Mouse (Mus musculus): Measurements from ENCODE around the gene Ism2. TPM values are rescaled to one million over a fixed set of nuclear protein-coding genes. Genes with fewer than 3 reads are reported as not detected.
A peak's percentile ranks its signal among the peaks of the same experiment; 100 is the strongest.

The Ism2 gene
- 0.98 and 1.1 TPM in 2 replicates for polyA plus RNA-seq (2015; fragmentation: Nextera tagmentation; extraction: Ambion mirVana)

- Histone ChIP-seq H3K4me3 (replicated peaks) (peak within 1 kb of the TSS; percentile 73), H3K4me1 (peaks cover 15% of the 10 kb centered on the region), H3K4me2 (peak within 1 kb of the TSS; percentile 97), H3K9ac (peak within 1 kb of the TSS; percentile 67), H3K36me3 (no peaks in the 10 kb centered on the region), H3K27ac (no peak within 1 kb of the TSS), H3K27me3 (peaks cover 37% of the 10 kb centered on the region), H3K9me3 (replicated peaks) (no peaks in the 10 kb centered on the region)
- peak; percentile 86 for ATAC-seq (replicated peaks; ENCODE audit: low FRiP score)
- under 1% methylated on average over 86 of the region's 86 CpGs for WGBS
These were observed at the start of gene Ism2 for GRCm38 (mm10) chr12:87299657-87300440. Gene Ism2 (minus strand): TSS chr12:87299705.

GRCm38 (mm10) chr12:87348029-87348428 lies 48.5 kb upstream of the Ism2 start:
- WGBS = 73% methylated on average over 2 of the region's 2 CpGs
- H3K4me3 ChIP-seq (replicated peaks) = no peak overlapping the region
- H3K27ac ChIP-seq = no peak overlapping the region
- ATAC-seq (replicated peaks; ENCODE audit: low FRiP score) = no peak
- H3K4me2 ChIP-seq = no peak overlapping the region
- no peak overlapping the region for H3K9ac ChIP-seq
- peaks cover 28% of the 10 kb centered on the region for H3K36me3 ChIP-seq
- H3K9me3 ChIP-seq (replicated peaks) = no peaks in the 10 kb centered on the region
- H3K27me3 ChIP-seq = no peaks in the 10 kb centered on the region
- no peaks in the 10 kb centered on the region for H3K4me1 ChIP-seq

GRCm38 (mm10) chr12:87347511-87347910 lies 48.0 kb upstream of the Ism2 start:
- WGBS = 83% methylated on average over 2 of the region's 2 CpGs
- Histone ChIP-seq H3K27ac (no peak overlapping the region), H3K9ac (no peak overlapping the region), H3K4me3 (replicated peaks) (no peak overlapping the region), H3K36me3 (peaks cover 26% of the 10 kb centered on the region), H3K27me3 (no peaks in the 10 kb centered on the region), H3K4me2 (no peak overlapping the region), H3K4me1 (no peaks in the 10 kb centered on the region), H3K9me3 (replicated peaks) (no peaks in the 10 kb centered on the region)
- ATAC-seq (replicated peaks; ENCODE audit: low FRiP score) = no peak

- Histone ChIP-seq H3K27me3 (no peaks in the 10 kb centered on the region), H3K9me3 (replicated peaks) (no peaks in the 10 kb centered on the region), H3K4me2 (no peak overlapping the region), H3K27ac (no peak overlapping the region), H3K4me1 (no peaks in the 10 kb centered on the region), H3K9ac (no peak overlapping the region), H3K36me3 (peaks cover 51% of the 10 kb centered on the region), H3K4me3 (replicated peaks) (no peak overlapping the region)
- ATAC-seq (replicated peaks; ENCODE audit: low FRiP score) = no peak
These were observed 43.6 kb upstream of the Ism2 start for GRCm38 (mm10) chr12:87343084-87343605.

- H3K36me3 ChIP-seq = peaks cover 41% of the 10 kb centered on the region
- no peak overlapping the region for H3K27ac ChIP-seq
- 85% methylated on average over 4 of the region's 4 CpGs for WGBS
- H3K4me2 ChIP-seq = no peak overlapping the region
- no peak for ATAC-seq (replicated peaks; ENCODE audit: low FRiP score)
- H3K9ac ChIP-seq = no peak overlapping the region
- H3K4me1 ChIP-seq = no peaks in the 10 kb centered on the region
- no peaks in the 10 kb centered on the region for H3K9me3 ChIP-seq (replicated peaks)
- H3K27me3 ChIP-seq = no peaks in the 10 kb centered on the region
- H3K4me3 ChIP-seq (replicated peaks) = no peak overlapping the region
These were observed 38.6 kb upstream of the Ism2 start for GRCm38 (mm10) chr12:87338082-87338481.

- H3K4me1 ChIP-seq = 0 out of 2 replicates have a peak, but pooled peaks cover 5% of the 10 kb centered on the region
- no peak overlapping the region for H3K4me3 ChIP-seq (replicated peaks)
- H3K4me2 ChIP-seq = no peak overlapping the region
- no peak for ATAC-seq (replicated peaks; ENCODE audit: low FRiP score)
- no peaks in the 10 kb centered on the region for H3K9me3 ChIP-seq (replicated peaks)
- H3K27ac ChIP-seq = no peak overlapping the region
- H3K9ac ChIP-seq = no peak overlapping the region
- peaks cover 25% of the 10 kb centered on the region; the same call in 1 of the 2 replicates for H3K36me3 ChIP-seq
- no peaks in the 10 kb centered on the region for H3K27me3 ChIP-seq
- WGBS = 37% methylated on average over 2 of the region's 2 CpGs
These were observed 35.4 kb upstream of the Ism2 start for GRCm38 (mm10) chr12:87334886-87335285.

- Histone ChIP-seq H3K4me1 (0 out of 2 replicates have a peak, but pooled peaks cover 5% of the 10 kb centered on the region), H3K4me2 (no peak overlapping the region), H3K27me3 (no peaks in the 10 kb centered on the region), H3K9ac (no peak overlapping the region), H3K27ac (no peak overlapping the region), H3K9me3 (replicated peaks) (no peaks in the 10 kb centered on the region), H3K4me3 (replicated peaks) (no peak overlapping the region), H3K36me3 (peaks cover 19% of the 10 kb centered on the region; the same call in 1 of the 2 replicates)
- ATAC-seq (replicated peaks; ENCODE audit: low FRiP score) = no peak
These were observed 34.3 kb upstream of the Ism2 start for GRCm38 (mm10) chr12:87333794-87334193.

- H3K4me3 ChIP-seq (replicated peaks) = no peak overlapping the region
- H3K27me3 ChIP-seq = no peaks in the 10 kb centered on the region
- peaks cover 15% of the 10 kb centered on the region; the same call in 1 of the 2 replicates for H3K36me3 ChIP-seq
- ATAC-seq (replicated peaks; ENCODE audit: low FRiP score) = no peak
- H3K9me3 ChIP-seq (replicated peaks) = no peaks in the 10 kb centered on the region
- WGBS = 69% methylated on average over 4 of the region's 4 CpGs
- no peak overlapping the region for H3K4me2 ChIP-seq
- no peak overlapping the region for H3K9ac ChIP-seq
- 0 out of 2 replicates have a peak, but pooled peaks cover 5% of the 10 kb centered on the region for H3K4me1 ChIP-seq
- no peak overlapping the region for H3K27ac ChIP-seq
These were observed 33.0 kb upstream of the Ism2 start for GRCm38 (mm10) chr12:87332511-87332910.

- 41% methylated on average over 5 of the region's 5 CpGs for WGBS
- no peak overlapping the region for H3K4me3 ChIP-seq (replicated peaks)
- no peak for ATAC-seq (replicated peaks; ENCODE audit: low FRiP score)
These were observed 32.4 kb upstream of the Ism2 start for GRCm38 (mm10) chr12:87331908-87332307.

GRCm38 (mm10) chr12:87331053-87331456 lies 31.6 kb upstream of the Ism2 start:
- H3K27me3 ChIP-seq = no peaks in the 10 kb centered on the region
- 36% methylated on average over 6 of the region's 6 CpGs for WGBS
- H3K27ac ChIP-seq = 0 out of 2 replicates have a peak overlapping the region, but pooled peaks have one; percentile 3
- no peak for ATAC-seq (replicated peaks; ENCODE audit: low FRiP score)
- H3K4me2 ChIP-seq = no peak overlapping the region
- H3K4me1 ChIP-seq = 0 out of 2 replicates have a peak, but pooled peaks cover 5% of the 10 kb centered on the region
- H3K9me3 ChIP-seq (replicated peaks) = no peaks in the 10 kb centered on the region
- no peak overlapping the region for H3K4me3 ChIP-seq (replicated peaks)
- H3K9ac ChIP-seq = no peak overlapping the region
- H3K36me3 ChIP-seq = peaks cover 15% of the 10 kb centered on the region; the same call in 1 of the 2 replicates

More at GRCm38 (mm10) chr12:87331908-87332307, 32.4 kb upstream of the Ism2 start:
- H3K27me3 ChIP-seq = no peaks in the 10 kb centered on the region
- H3K27ac ChIP-seq = no peak overlapping the region
- 0 out of 2 replicates have a peak, but pooled peaks cover 5% of the 10 kb centered on the region for H3K4me1 ChIP-seq
- H3K9ac ChIP-seq = no peak overlapping the region
- no peak overlapping the region for H3K4me2 ChIP-seq
- H3K36me3 ChIP-seq = peaks cover 15% of the 10 kb centered on the region; the same call in 1 of the 2 replicates
- no peaks in the 10 kb centered on the region for H3K9me3 ChIP-seq (replicated peaks)

- Histone ChIP-seq H3K36me3 (peaks cover 11% of the 10 kb centered on the region; the same call in 1 of the 2 replicates), H3K27me3 (no peaks in the 10 kb centered on the region), H3K4me1 (0 out of 2 replicates have a peak, but pooled peaks cover 5% of the 10 kb centered on the region), H3K9ac (no peak overlapping the region), H3K4me2 (no peak overlapping the region), H3K27ac (no peak overlapping the region), H3K9me3 (replicated peaks) (no peaks in the 10 kb centered on the region), H3K4me3 (replicated peaks) (no peak overlapping the region)
- WGBS = 54% methylated on average over 2 of the region's 2 CpGs
- ATAC-seq (replicated peaks; ENCODE audit: low FRiP score) = no peak
These were observed 30.7 kb upstream of the Ism2 start for GRCm38 (mm10) chr12:87330213-87330612.

- Histone ChIP-seq H3K9me3 (replicated peaks) (no peaks in the 10 kb centered on the region), H3K36me3 (peaks cover 10% of the 10 kb centered on the region), H3K27ac (no peak overlapping the region), H3K4me2 (no peak overlapping the region), H3K27me3 (no peaks in the 10 kb centered on the region), H3K4me3 (replicated peaks) (no peak overlapping the region), H3K9ac (no peak overlapping the region), H3K4me1 (0 out of 2 replicates have a peak, but pooled peaks cover 5% of the 10 kb centered on the region)
- 53% methylated on average over 4 of the region's 4 CpGs for WGBS
- ATAC-seq (replicated peaks; ENCODE audit: low FRiP score) = no peak
These were observed 28.5 kb upstream of the Ism2 start for GRCm38 (mm10) chr12:87328025-87328424.

Measured in kidney, embryonic 15.5 days (tissue).